Mouse (Mus musculus) MEL (cell line): ENCODE results near the gene Dffa. TPM values are rescaled to one million over a fixed set of nuclear protein-coding genes. Genes with fewer than 3 reads are reported as not detected.

Experiments used
- DNase-seq: peaks from one replicate; pipeline ENCODE4 v3.0.0; 2011; ENCODE audit warnings: low read depth, low spot score
- H3K27ac ChIP-seq: 2 replicates; pipeline ENCODE4 v1.5.1; 2012; ENCODE audit warnings: low read depth, mild to moderate bottlenecking, control low read depth, low read length, moderate library complexity; ENCODE audit not compliant: control insufficient read depth
- H3K27me3 ChIP-seq, 2 experiments: fragments of 150-350 bp in 1 of 2; sonication (generic) in 1 of 2; 2 replicates each; pipeline ENCODE4 v1.6.1; 2012; ENCODE audit warnings: low read length in 2 of 2, mild to moderate bottlenecking in 2 of 2, improper control_type of control experiment in 1 of 2, moderate library complexity in 1 of 2; ENCODE audit not compliant: insufficient read depth in 2 of 2, control insufficient read depth in 1 of 2
- H3K36me3 ChIP-seq, 2 experiments: 2 replicates each; pipeline ENCODE4 v1.6.1; 2012 to 2014; ENCODE audit warnings: low read length in 2 of 2, improper control_type of control experiment in 1 of 2, inconsistent platforms in 1 of 2, mild to moderate bottlenecking in 1 of 2; ENCODE audit not compliant: insufficient read depth in 2 of 2, control insufficient read depth in 1 of 2
- H3K4me1 ChIP-seq, 2 experiments: fragments of 150-350 bp in 1 of 2; sonication (generic) in 1 of 2; 2 replicates each; pipeline ENCODE4 v1.6.1; 2012; ENCODE audit warnings: low read length in 2 of 2, improper control_type of control experiment in 1 of 2, mild to moderate bottlenecking in 1 of 2; ENCODE audit not compliant: insufficient read depth in 2 of 2, control insufficient read depth in 1 of 2
- H3K4me3 ChIP-seq, 2 experiments: fragments of 150-350 bp in 1 of 2; sonication (generic) in 1 of 2; 2 replicates each; pipeline ENCODE4 v1.5.1; 2012; ENCODE audit warnings: low read depth in 2 of 2, low read length in 2 of 2, mild to moderate bottlenecking in 2 of 2, moderate library complexity in 2 of 2, control low read depth in 1 of 2, improper control_type of control experiment in 1 of 2; ENCODE audit not compliant: control insufficient read depth in 1 of 2, insufficient read depth in 1 of 2
- H3K79me2 ChIP-seq: 2 replicates; pipeline ENCODE4 v1.6.1; 2012; ENCODE audit warnings: mild to moderate bottlenecking, low read length, moderate library complexity; ENCODE audit not compliant: control insufficient read depth, poor library complexity, insufficient read depth
- H3K9ac ChIP-seq: 2 replicates; pipeline ENCODE4 v1.6.1; 2012; ENCODE audit warnings: low read depth, mild to moderate bottlenecking, control low read depth, low read length, moderate library complexity; ENCODE audit not compliant: control insufficient read depth, poor library complexity, severe bottlenecking
- H3K9me3 ChIP-seq: fragments of 150-350 bp; sonication (generic); replicated peaks from 2 replicates; pipeline ENCODE4 v1.6.1; 2012; ENCODE audit warnings: mild to moderate bottlenecking, low read length, improper control_type of control experiment, moderate library complexity; ENCODE audit not compliant: insufficient read depth
- BHLHE40 ChIP-seq: IDR thresholded peaks from 2 replicates; pipeline ENCODE4 v1.6.1; 2012; ENCODE audit warnings: low read depth, mild to moderate bottlenecking, inconsistent platforms, low read length, improper control_type of control experiment, borderline replicate concordance
- CHD1 ChIP-seq: IDR thresholded peaks from 2 replicates; pipeline ENCODE4 v1.6.1; 2012; ENCODE audit warnings: low read depth, mild to moderate bottlenecking, inconsistent platforms, low read length, improper control_type of control experiment
- CHD2 ChIP-seq: IDR thresholded peaks from 2 replicates; pipeline ENCODE4 v1.6.1; 2011; ENCODE audit warnings: low read length, improper control_type of control experiment
- ELF1 ChIP-seq: IDR thresholded peaks from 2 replicates; pipeline ENCODE4 v1.6.1; 2014; ENCODE audit warnings: low read depth, mild to moderate bottlenecking, inconsistent platforms, low read length, improper control_type of control experiment, moderate library complexity
- EP300 ChIP-seq, 2 experiments: IDR thresholded peaks; 2 replicates each; pipeline ENCODE4 v1.6.1; 2011; ENCODE audit warnings: improper control_type of control experiment in 2 of 2, low read length in 2 of 2, low read depth in 1 of 2, mild to moderate bottlenecking in 1 of 2
- ETS1 ChIP-seq: IDR thresholded peaks from 2 replicates; pipeline ENCODE4 v1.6.1; 2012; ENCODE audit warnings: low read depth, mild to moderate bottlenecking, inconsistent platforms, low read length, improper control_type of control experiment, moderate library complexity
- GABPA ChIP-seq: IDR thresholded peaks from 2 replicates; pipeline ENCODE4 v1.6.1; 2012; ENCODE audit warnings: low read depth, mild to moderate bottlenecking, inconsistent platforms, low read length, improper control_type of control experiment, moderate library complexity
- GATA1 ChIP-seq: IDR thresholded peaks from 2 replicates; pipeline ENCODE4 v1.6.1; 2011; ENCODE audit warnings: low read depth, low read length, improper control_type of control experiment
- HCFC1 ChIP-seq: IDR thresholded peaks from 2 replicates; pipeline ENCODE4 v1.6.1; 2012; ENCODE audit warnings: low read depth, mild to moderate bottlenecking, inconsistent platforms, low read length, improper control_type of control experiment, moderate library complexity
- JUND ChIP-seq: IDR thresholded peaks from 2 replicates; pipeline ENCODE4 v1.6.1; 2011; ENCODE audit warnings: low read depth, mild to moderate bottlenecking, improper control_type of control experiment, low read length
- MAFK ChIP-seq: IDR thresholded peaks from 2 replicates; pipeline ENCODE4 v1.6.1; 2011; ENCODE audit warnings: low read depth, mild to moderate bottlenecking, low read length, improper control_type of control experiment, borderline replicate concordance
- MAX ChIP-seq: IDR thresholded peaks from 2 replicates; pipeline ENCODE4 v1.6.1; 2011; ENCODE audit warnings: low read length, improper control_type of control experiment
- MEF2A ChIP-seq: IDR thresholded peaks from 2 replicates; pipeline ENCODE4 v1.6.1; 2014; ENCODE audit warnings: low read depth, mild to moderate bottlenecking, inconsistent platforms, low read length, improper control_type of control experiment; ENCODE audit not compliant: poor library complexity, insufficient replicate concordance, severe bottlenecking; ENCODE audit errors: extremely low read depth
- MYC ChIP-seq: IDR thresholded peaks from 2 replicates; pipeline ENCODE4 v1.6.1; 2011; ENCODE audit warnings: low read depth, mild to moderate bottlenecking, low read length, improper control_type of control experiment, moderate library complexity
- POLR2A ChIP-seq, 2 experiments: IDR thresholded peaks; 2 replicates each; pipeline ENCODE4 v1.6.1; 2011 to 2012; ENCODE audit warnings: low read length in 2 of 2, mild to moderate bottlenecking in 2 of 2, control low read depth in 1 of 2, improper control_type of control experiment in 1 of 2, low read depth in 1 of 2, moderate library complexity in 1 of 2; ENCODE audit not compliant: control insufficient read depth in 1 of 2, insufficient read depth in 1 of 2, poor library complexity in 1 of 2
- POLR2AphosphoS2 ChIP-seq: IDR thresholded peaks from 2 replicates; pipeline ENCODE4 v1.6.1; 2011; ENCODE audit warnings: low read length, improper control_type of control experiment
- RAD21 ChIP-seq: IDR thresholded peaks from 2 replicates; pipeline ENCODE4 v1.6.1; 2011; ENCODE audit warnings: mild to moderate bottlenecking, low read depth, low read length, improper control_type of control experiment
- SMC3 ChIP-seq: IDR thresholded peaks from 2 replicates; pipeline ENCODE4 v1.6.1; 2011; ENCODE audit warnings: low read depth, low read length, improper control_type of control experiment
- TAL1 ChIP-seq: IDR thresholded peaks from 2 replicates; pipeline ENCODE4 v1.6.1; 2012; ENCODE audit warnings: mild to moderate bottlenecking, inconsistent platforms, low read length, moderate library complexity, mixed read lengths
- TBP ChIP-seq: IDR thresholded peaks from 2 replicates; pipeline ENCODE4 v1.8.0; 2011; ENCODE audit warnings: low read depth, low read length, improper control_type of control experiment
- TCF12 ChIP-seq: IDR thresholded peaks from 2 replicates; pipeline ENCODE4 v1.6.1; 2014; ENCODE audit warnings: low read depth, mild to moderate bottlenecking, inconsistent platforms, low read length, improper control_type of control experiment, moderate library complexity
- USF1 ChIP-seq: IDR thresholded peaks from 2 replicates; pipeline ENCODE4 v1.6.1; 2014; ENCODE audit warnings: low read depth, mild to moderate bottlenecking, inconsistent platforms, low read length, improper control_type of control experiment, moderate library complexity
- USF2 ChIP-seq, 2 experiments: IDR thresholded peaks; 2 replicates each; pipeline ENCODE4 v1.6.1; 2011 to 2012; ENCODE audit warnings: improper control_type of control experiment in 2 of 2, low read length in 2 of 2, borderline replicate concordance in 1 of 2, inconsistent platforms in 1 of 2, low read depth in 1 of 2, mild to moderate bottlenecking in 1 of 2; ENCODE audit not compliant: insufficient read depth in 1 of 2
- ZC3H11A ChIP-seq: IDR thresholded peaks from 2 replicates; pipeline ENCODE4 v1.6.1; 2012; ENCODE audit warnings: low read depth, mild to moderate bottlenecking, inconsistent platforms, low read length, improper control_type of control experiment
- ZKSCAN1 ChIP-seq: IDR thresholded peaks from 2 replicates; pipeline ENCODE4 v1.6.1; 2012; ENCODE audit warnings: low read depth, mild to moderate bottlenecking, inconsistent platforms, low read length, improper control_type of control experiment, moderate library complexity
- ZNF384 ChIP-seq: IDR thresholded peaks from 2 replicates; pipeline ENCODE4 v1.6.1; 2012; ENCODE audit warnings: low read depth, mild to moderate bottlenecking, inconsistent platforms, low read length, improper control_type of control experiment
- polyA plus RNA-seq, 2 experiments: library from polyadenylated mRNA; stranded (reverse) in 1 of 2; unstranded in 1 of 2; fragments of >175 nt in 1 of 2; fragments of >200 nt in 1 of 2; gene quantifications; 2 replicates each; pipeline versions ENCODE4 v1.2.1 to v1.2.4; 2012; ENCODE audit warnings: low replicate concordance in 2 of 2, low read depth in 1 of 2; ENCODE audit not compliant: insufficient read length in 2 of 2, insufficient read depth in 1 of 2, missing spikeins in 1 of 2
- total RNA-seq: library from RNA; depleted of rRNA; stranded (reverse); fragments of 300-350 nt; gene quantifications from 2 replicates; pipeline ENCODE4 v1.2.3, GENCODE M21; 2012

The Dffa gene
- total and polyA plus RNA-seq, 3 experiments: 20.2 to 33.0 TPM; not detected in 1

- TF ChIP-seq ZKSCAN1 (no peak), TBP (0 out of 2 replicates have a peak, but pooled peaks have one; percentile 44), RAD21 (no peak), ZNF384 (peak; percentile 83)
Observed at GRCm38 (mm10) chr4:149103875-149104561, at the start of gene Dffa (continued).

GRCm38 (mm10) chr4:149055847-149056246, 48.1 kb upstream of the Dffa start:
- Histone ChIP-seq H3K27me3 (no peaks in the 10 kb centered on the region), H3K79me2 (no peaks in the 10 kb centered on the region), H3K4me1 (no peaks in the 10 kb centered on the region), H3K36me3 (no peaks in the 10 kb centered on the region), H3K27ac (no peak overlapping the region), H3K4me3 (no peak overlapping the region), H3K9ac (no peak overlapping the region), H3K9me3 (no peaks in the 10 kb centered on the region)
- no peak for DNase-seq
- TF ChIP-seq GABPA (no peak), POLR2AphosphoS2 (no peak), POLR2A (IDR thresholded peaks at IDR 0.05; ENCODE audit: control insufficient read depth in 1 of 2, insufficient read depth in 1 of 2, low read depth in 1 of 2, low read length in 2 of 2, poor library complexity in 1 of 2) (no peak), HCFC1 (no peak), BHLHE40 (no peak), TBP (no peak), ELF1 (no peak), MEF2A (no peak), MYC (no peak), MAX (no peak), ZKSCAN1 (no peak), RAD21 (no peak), MAFK (no peak), CHD1 (no peak), GATA1 (no peak)

- DNase-seq: no peak
- Histone ChIP-seq H3K79me2 (no peaks in the 10 kb centered on the region), H3K9me3 (no peaks in the 10 kb centered on the region), H3K27me3 (no peaks in the 10 kb centered on the region), H3K36me3 (no peaks in the 10 kb centered on the region), H3K27ac (no peak overlapping the region), H3K9ac (no peak overlapping the region)
- no peak for TF ChIP-seq JUND
- no peak for TF ChIP-seq ZC3H11A
- TF ChIP-seq CHD2: no peak
- TF ChIP-seq MAX: no peak
- TF ChIP-seq MAFK: no peak
- TF ChIP-seq ELF1: no peak
- no peak for TF ChIP-seq EP300 (IDR thresholded peaks at IDR 0.05; ENCODE audit: low read depth in 1 of 2, low read length in 2 of 2)
- no peak for TF ChIP-seq ZKSCAN1
- TF ChIP-seq TCF12: no peak
- TF ChIP-seq RAD21: no peak
- no peak for TF ChIP-seq SMC3
- no peak for TF ChIP-seq TAL1
- no peak for TF ChIP-seq USF1
- TF ChIP-seq ETS1: no peak
- no peak for TF ChIP-seq USF2 (IDR thresholded peaks at IDR 0.05; ENCODE audit: borderline replicate concordance in 1 of 2, insufficient read depth in 1 of 2, low read depth in 1 of 2, low read length in 2 of 2)
- no peak for TF ChIP-seq HCFC1
- TF ChIP-seq, all 39 proteins: peak for 0
- Histone ChIP-seq H3K4me3 (no peak overlapping the region), H3K4me1 (no peaks in the 10 kb centered on the region)
Observed at GRCm38 (mm10) chr4:149056957-149057356, 47.0 kb upstream of the Dffa start.
